Mouse (Mus musculus) T-helper 2 cell (primary cell): ENCODE results near the gene Igf2.

Experiments used
- in situ Hi-C: fragments of 300-600 bp; cut with MboI, MseI; formaldehyde crosslinking; loops from one replicate; pipeline ENCODE4 v1.15.1; 2025; ENCODE audit warnings: high pct_unique_total_duplicates

The Igf2 gene

GRCm38 (mm10) chr7:142666659-142667058 is at the start of gene Igf2:
Igf2 (minus strand) TSS chr7:142666816.
- in situ Hi-C loops = no loop called here

GRCm38 (mm10) chr7:142714783-142715498 is 48.3 kb upstream of the Igf2 start:
- in situ Hi-C loops = no loop called here

GRCm38 (mm10) chr7:142706873-142707272 is 40.3 kb upstream of the Igf2 start:
- in situ Hi-C loops = no loop called here

GRCm38 (mm10) chr7:142699334-142699860 is 32.8 kb upstream of the Igf2 start:
- in situ Hi-C loops = no loop called here

- in situ Hi-C loops = loop anchor here (5.0 kb wide), 2 partner anchors 71 to 346 kb away; no protein-coding TSS in a partner anchor
These were observed 12.0 kb upstream of the Igf2 start for GRCm38 (mm10) chr7:142678611-142679010.

- in situ Hi-C loops = loop anchor here (5.0 kb wide), 2 partner anchors 68 to 343 kb away; no protein-coding TSS in a partner anchor
These were observed 9.0 kb upstream of the Igf2 start for GRCm38 (mm10) chr7:142675644-142676043.

GRCm38 (mm10) chr7:142675141-142675540 is 8.5 kb upstream of the Igf2 start:
- in situ Hi-C loops = loop anchor here (5.0 kb wide), 2 partner anchors 68 to 343 kb away; no protein-coding TSS in a partner anchor

GRCm38 (mm10) chr7:142672120-142672519 is 5.5 kb upstream of the Igf2 start:
- in situ Hi-C loops = no loop called here

- in situ Hi-C loops = no loop called here
These were observed 4.5 kb upstream of the Igf2 start for GRCm38 (mm10) chr7:142671067-142671466.

- in situ Hi-C loops = no loop called here
These were observed 3.4 kb upstream of the Igf2 start, which contains the start of gene Gm49394 for GRCm38 (mm10) chr7:142669751-142670625. Gm49394 (minus strand) TSS chr7:142669942.

- in situ Hi-C loops = no loop called here
These were observed 1.7 kb upstream of the Igf2 start for GRCm38 (mm10) chr7:142668328-142668727.

- in situ Hi-C loops = no loop called here
These were observed 905 bp upstream of the Igf2 start for GRCm38 (mm10) chr7:142667521-142667920.

- in situ Hi-C loops = no loop called here
These were observed 507 bp downstream of the Igf2 start for GRCm38 (mm10) chr7:142666109-142666508.

- in situ Hi-C loops = no loop called here
These were observed 1.3 kb downstream of the Igf2 start for GRCm38 (mm10) chr7:142665364-142665763.

GRCm38 (mm10) chr7:142664465-142665029 is 2.1 kb downstream of the Igf2 start:
- in situ Hi-C loops = no loop called here

GRCm38 (mm10) chr7:142663931-142664421 is 2.6 kb downstream of the Igf2 start:
- in situ Hi-C loops = no loop called here

GRCm38 (mm10) chr7:142663151-142663550 is 3.5 kb downstream of the Igf2 start:
- in situ Hi-C loops = no loop called here

- in situ Hi-C loops = no loop called here
These were observed 4.8 kb downstream of the Igf2 start for GRCm38 (mm10) chr7:142661811-142662210.

GRCm38 (mm10) chr7:142661046-142661445 is 5.6 kb downstream of the Igf2 start:
- in situ Hi-C loops = no loop called here

- in situ Hi-C loops = no loop called here
These were observed 6.0 kb downstream of the Igf2 start for GRCm38 (mm10) chr7:142660651-142660945.

GRCm38 (mm10) chr7:142659767-142660650 is 6.6 kb downstream of the Igf2 start:
- in situ Hi-C loops = no loop called here
